Mouse (Mus musculus) embryonic fibroblast, embryonic 13.5 days (primary cell): ENCODE measurements around the gene Frmd6.

Experiments
- CTCF ChIP-seq: IDR thresholded peaks from 2 replicates; pipeline ENCODE4 v1.5.1; 2011; ENCODE audit warnings: mild to moderate bottlenecking, control low read depth, low read length, moderate library complexity, borderline replicate concordance; ENCODE audit not compliant: insufficient read depth
- POLR2A ChIP-seq: IDR thresholded peaks from 2 replicates; pipeline ENCODE4 v1.6.1; 2011; ENCODE audit warnings: low read depth, mild to moderate bottlenecking, control low read depth, low read length, moderate library complexity

GRCm38 (mm10) chr12:70907651-70908050, 82.3 kb downstream of the Frmd6 start:
- no peak for TF ChIP-seq POLR2A
- TF ChIP-seq CTCF = no peak
